Comparison of ENCODE assay signal across 8 mouse cellular contexts in the genomic region with DNA sequence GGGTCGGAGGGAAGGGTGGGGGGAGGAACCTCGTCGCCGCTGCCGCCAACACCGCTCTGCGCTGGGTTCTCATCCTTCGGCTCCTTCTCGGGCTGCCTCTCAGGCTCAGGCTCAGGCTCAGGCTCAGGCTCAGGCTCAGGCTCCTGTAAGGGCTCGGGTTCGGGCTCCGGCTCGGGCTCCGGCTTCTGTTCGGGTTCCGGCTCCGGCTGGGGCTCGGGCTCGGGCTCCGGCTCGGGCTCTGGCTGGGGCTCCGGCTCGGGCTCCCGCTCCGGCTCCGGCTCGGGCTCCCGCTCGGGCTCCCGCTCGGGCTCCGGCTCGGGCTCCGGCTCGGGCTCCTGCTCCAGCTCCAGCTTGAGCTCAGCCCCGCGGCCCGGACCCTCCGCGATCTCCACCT. TPM values are rescaled to one million over a fixed set of nuclear protein-coding genes. Genes with fewer than 3 reads are reported as not detected.
A peak's percentile ranks its signal among the peaks of the same experiment; 100 is the strongest.
DNase-seq lines count a peak whose midpoint lies in the region; ATAC-seq and TF ChIP-seq lines count a peak whose summit lies in the region.

No protein-coding gene starts in this region.

- no peaks in the 10 kb centered on the region for H3K36me3 ChIP-seq in kidney, embryonic 15.5 days
- H3K36me3 ChIP-seq in heart, postnatal 0 days (replicated peaks; ENCODE audit: control insufficient read depth, insufficient read depth, low read length), result no peaks in the 10 kb centered on the region
- H3K36me3 ChIP-seq in midbrain, embryonic 11.5 days (ENCODE audit: control insufficient read depth, insufficient read depth, low read length), result no peaks in the 10 kb centered on the region; the same call in 1 of the 2 replicates

- H3K27ac ChIP-seq in kidney, embryonic 15.5 days, result peak overlapping the region; percentile 91
- peak overlapping the region; percentile 51; the same call in 1 of the 2 replicates for H3K27ac ChIP-seq in bone marrow macrophage, adult 2 months (ENCODE audit: insufficient read depth, low read depth, low read length)
- H3K27ac ChIP-seq in heart, postnatal 0 days (ENCODE audit: low read depth), result peak overlapping the region; percentile 71
- peak overlapping the region; percentile 48 for H3K27ac ChIP-seq in midbrain, embryonic 11.5 days (ENCODE audit: low read depth, low read length)

- TF ChIP-seq CTCF in bone marrow macrophage, adult 2 months (IDR thresholded peaks at IDR 0.05; ENCODE audit: low read depth, low read length), result no peak
- TF ChIP-seq CTCF in heart, postnatal 0 days (IDR thresholded peaks at IDR 0.05; ENCODE audit: low read depth), result no peak

- no peaks in the 10 kb centered on the region for H3K27me3 ChIP-seq in kidney, embryonic 15.5 days
- H3K27me3 ChIP-seq in heart, postnatal 0 days (ENCODE audit: control insufficient read depth, insufficient read depth, low read length), result no peaks in the 10 kb centered on the region
- no peaks in the 10 kb centered on the region for H3K27me3 ChIP-seq in midbrain, embryonic 11.5 days (ENCODE audit: control insufficient read depth, insufficient read depth, low read length)

- DNase-seq in kidney, postnatal 10 days, result no peak
- no peak for DNase-seq in heart, postnatal 0 days (ENCODE audit: low spot score)
- DNase-seq in midbrain, embryonic 11.5 days (ENCODE audit: low spot score, missing footprints), result peak; percentile 90
- no peak for DNase-seq in ovary, postnatal 36 days (ENCODE audit: low spot score)
- no peak for DNase-seq in gastrocnemius, postnatal 25 days
- DNase-seq in urinary bladder, postnatal 36 days (ENCODE audit: low spot score in 2 of 2), result no peak

- peak overlapping the region; percentile 62 for H3K4me3 ChIP-seq in kidney, embryonic 15.5 days (replicated peaks)
- peak overlapping the region; percentile 78 for H3K4me3 ChIP-seq in bone marrow macrophage, adult 2 months (ENCODE audit: insufficient read depth, low read length)
- H3K4me3 ChIP-seq in heart, postnatal 0 days (ENCODE audit: low read depth, low read length), result peak overlapping the region; percentile 70
- peak overlapping the region; percentile 52 for H3K4me3 ChIP-seq in midbrain, embryonic 11.5 days (ENCODE audit: low read depth, low read length)

- no peak for TF ChIP-seq EP300 in heart, postnatal 0 days (IDR thresholded peaks at IDR 0.05; ENCODE audit: low read depth)

- ATAC-seq in kidney, embryonic 15.5 days (replicated peaks; ENCODE audit: low FRiP score), result peak; percentile 28
- peak; percentile 29 for ATAC-seq in heart, postnatal 0 days (ENCODE audit: insufficient read depth, low read depth)
- peak; percentile 36; the same call in 1 of the 2 replicates for ATAC-seq in midbrain, embryonic 11.5 days (ENCODE audit: low FRiP score)

- 40% methylated on average over 32 of the region's 40 CpGs for WGBS in kidney, embryonic 15.5 days
- 19% methylated on average over 28 of the region's 40 CpGs for WGBS in heart, postnatal 0 days
- 29% methylated on average over 18 of the region's 40 CpGs for WGBS in midbrain, embryonic 11.5 days

- no peak for TF ChIP-seq POLR2A in bone marrow macrophage, adult 2 months (IDR thresholded peaks at IDR 0.05; ENCODE audit: borderline replicate concordance, low read depth, low read length)

- peak overlapping the region; percentile 84 for H3K4me2 ChIP-seq in kidney, embryonic 15.5 days
- peak overlapping the region; percentile 90 for H3K4me2 ChIP-seq in heart, postnatal 0 days (ENCODE audit: low read depth, low read length)
- peak overlapping the region; percentile 62 for H3K4me2 ChIP-seq in midbrain, embryonic 11.5 days

- H3K9ac ChIP-seq in kidney, embryonic 15.5 days, result peak overlapping the region; percentile 57
- H3K9ac ChIP-seq in heart, postnatal 0 days (replicated peaks; ENCODE audit: low read depth, low read length), result peak overlapping the region; percentile 58
- H3K9ac ChIP-seq in midbrain, embryonic 11.5 days (ENCODE audit: low read length), result peak overlapping the region; percentile 67

- peaks cover 5% of the 10 kb centered on the region; the same call in 1 of the 2 replicates for H3K4me1 ChIP-seq in kidney, embryonic 15.5 days
- H3K4me1 ChIP-seq in bone marrow macrophage, adult 2 months (ENCODE audit: control insufficient read depth, insufficient read depth, low read length), result peaks cover 6% of the 10 kb centered on the region
- H3K4me1 ChIP-seq in heart, postnatal 0 days (ENCODE audit: control insufficient read depth, insufficient read depth), result no peaks in the 10 kb centered on the region
- no peaks in the 10 kb centered on the region for H3K4me1 ChIP-seq in midbrain, embryonic 11.5 days (ENCODE audit: control insufficient read depth, insufficient read depth, low read length)

- H3K9me3 ChIP-seq in kidney, embryonic 15.5 days (replicated peaks), result no peaks in the 10 kb centered on the region
- H3K9me3 ChIP-seq in heart, postnatal 0 days (replicated peaks; ENCODE audit: control insufficient read depth, low read length), result no peaks in the 10 kb centered on the region
- H3K9me3 ChIP-seq in midbrain, embryonic 11.5 days (ENCODE audit: control insufficient read depth, low read length), result no peaks in the 10 kb centered on the region

RNA-seq across cellular contexts. Expression of a gene that starts 0.3 kb away (rescaled TPM):
- polyA plus RNA-seq in kidney, embryonic 15.5 days (2015; fragmentation: Nextera tagmentation; extraction: Ambion mirVana), result 0.78 and 1.1 TPM in 2 replicates
- polyA plus RNA-seq in bone marrow macrophage, adult 2 months (2012; ENCODE audit: insufficient read depth, insufficient read length, missing spikeins), result 1.7 and 1.9 TPM in 2 replicates
- total RNA-seq in heart, postnatal 0 days (2014; rRNA removed; ENCODE audit: low replicate concordance), result 0.62 and 1.8 TPM in 2 replicates
- polyA plus RNA-seq in heart, postnatal 0 days (2015; fragmentation: Nextera tagmentation; extraction: Ambion mirVana), result 0.14 and 0.22 TPM in 2 replicates
- polyA plus RNA-seq in midbrain, embryonic 11.5 days (2014; fragmentation: Nextera tagmentation; extraction: Ambion mirVana), result 0.46 and 0.55 TPM in 2 replicates
- total RNA-seq in gastrocnemius, postnatal 25 days (2021), result under 1 TPM; 0.20 to 0.35 TPM

RNA-seq across cellular contexts. Expression of a gene that starts 56.2 kb away (rescaled TPM):
- polyA plus RNA-seq in kidney, embryonic 15.5 days (2015; fragmentation: Nextera tagmentation; extraction: Ambion mirVana), result 13.6 and 13.9 TPM in 2 replicates
- polyA plus RNA-seq in bone marrow macrophage, adult 2 months (2012; ENCODE audit: insufficient read depth, insufficient read length, missing spikeins), result 20.3 and 21.2 TPM in 2 replicates
- total RNA-seq in heart, postnatal 0 days (2014; rRNA removed; ENCODE audit: low replicate concordance), result 22.8 and 41.5 TPM in 2 replicates
- 3.5 and 6.6 TPM in 2 replicates for polyA plus RNA-seq in heart, postnatal 0 days (2015; fragmentation: Nextera tagmentation; extraction: Ambion mirVana)
- 11.8 and 14.0 TPM in 2 replicates for polyA plus RNA-seq in midbrain, embryonic 11.5 days (2014; fragmentation: Nextera tagmentation; extraction: Ambion mirVana)
- total RNA-seq in gastrocnemius, postnatal 25 days (2021), result 1 to 10 TPM; 4.3 to 4.6 TPM
